Mouse (Mus musculus): ENCODE data around the gene Zfp445. TPM values are rescaled to one million over a fixed set of nuclear protein-coding genes. Genes with fewer than 3 reads are reported as not detected.
A peak's percentile ranks its signal among the peaks of the same experiment; 100 is the strongest.
"Not testable (repeated sequence)": the region's sequence is repeated elsewhere in the genome, so short reads cannot be mapped to it uniquely, and the experiment has no call there.

The Zfp445 gene
- polyA plus RNA-seq, 1 experiment from 2014 or later, result 66.1 TPM

DNA sequence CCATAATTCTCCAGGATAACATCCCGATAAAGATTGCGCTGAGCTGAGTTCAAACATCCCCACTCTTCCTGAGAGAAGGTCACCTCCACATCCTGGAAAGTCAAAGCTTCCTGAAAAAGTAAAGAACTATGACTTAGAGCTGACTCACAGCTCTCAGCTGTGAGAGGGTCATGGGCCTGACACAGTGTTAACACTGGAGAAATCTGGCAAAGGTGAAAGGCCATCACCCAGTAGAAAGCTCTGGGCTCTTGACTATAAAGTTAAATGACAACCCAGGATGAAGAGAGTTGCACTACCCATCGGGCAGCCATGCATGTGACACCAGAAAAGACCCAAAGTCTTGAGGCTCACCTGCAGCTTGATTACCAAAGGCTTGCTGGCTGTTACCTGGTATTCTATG, 9.1 kb downstream of the Zfp445 start:
- Histone ChIP-seq H3K36me3 (peaks cover 98% of the 10 kb centered on the region), H3K4me1 (replicated peaks) (no peaks in the 10 kb centered on the region), H3K4me3 (no peak overlapping the region), H3K9me3 (peaks cover 43% of the 10 kb centered on the region), H3K27ac (no peak overlapping the region), H3K27me3 (ENCODE audit: insufficient read depth, poor library complexity, severe bottlenecking) (no peaks in the 10 kb centered on the region)
- DNase-seq (ENCODE audit: low spot score), result no peak
- 95% methylated on average over 3 of the region's 3 CpGs for WGBS

DNA sequence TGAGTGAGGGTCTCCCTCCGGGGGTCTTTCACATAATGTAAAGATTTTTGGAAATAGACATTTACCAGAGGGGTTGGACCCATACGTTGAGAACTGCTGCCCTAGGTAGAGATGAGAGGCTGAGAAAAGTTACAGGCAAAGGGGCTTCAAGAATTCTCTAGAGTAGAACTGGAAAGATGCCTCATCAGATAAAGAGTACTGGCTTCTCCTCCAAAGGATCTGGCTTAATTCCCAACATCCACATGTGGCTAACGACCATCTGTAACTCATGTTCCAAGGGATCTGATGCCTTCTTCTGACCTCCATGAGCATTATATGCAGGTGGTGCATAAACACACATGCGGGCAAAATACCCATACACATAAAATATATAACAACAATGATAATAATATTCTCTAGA, 10.2 kb downstream of the Zfp445 start:
- H3K36me3 ChIP-seq, result peaks cover 98% of the 10 kb centered on the region
- WGBS, result 97% methylated on average over 4 of the region's 4 CpGs
- H3K4me1 ChIP-seq (replicated peaks), result no peaks in the 10 kb centered on the region
- H3K9me3 ChIP-seq, result peaks cover 32% of the 10 kb centered on the region
- no peaks in the 10 kb centered on the region for H3K27me3 ChIP-seq (ENCODE audit: insufficient read depth, poor library complexity, severe bottlenecking)
- no peak overlapping the region for H3K4me3 ChIP-seq
- no peak for DNase-seq (ENCODE audit: low spot score)
- no peak overlapping the region for H3K27ac ChIP-seq

DNA sequence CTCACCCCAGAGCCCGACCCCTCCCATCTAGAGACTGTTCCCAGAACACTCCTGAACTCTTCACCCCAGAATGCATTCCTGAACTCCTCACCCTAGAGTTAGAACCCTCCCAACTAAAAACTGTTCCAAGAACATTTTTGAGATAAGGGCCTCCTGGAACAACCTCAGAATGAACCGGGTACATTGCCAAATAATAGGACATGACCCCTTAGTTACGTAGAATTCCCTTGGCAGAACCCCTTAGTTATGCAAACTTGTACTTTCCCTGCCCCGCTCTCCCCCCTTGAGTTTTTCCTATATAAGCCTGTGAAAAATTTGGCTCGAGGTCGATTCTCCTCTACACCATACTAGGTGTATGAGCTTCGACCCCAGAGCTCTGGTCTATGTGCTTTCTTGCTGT, 10.7 kb downstream of the Zfp445 start:
- H3K27ac ChIP-seq; H3K27me3 ChIP-seq (ENCODE audit: insufficient read depth, poor library complexity, severe bottlenecking); DNase-seq (ENCODE audit: low spot score); H3K4me3 ChIP-seq; H3K4me1 ChIP-seq (replicated peaks): not testable (repeated sequence)
- Histone ChIP-seq H3K36me3 (peaks cover 98% of the 10 kb centered on the region), H3K9me3 (peaks cover 27% of the 10 kb centered on the region)
- 95% methylated on average over 3 of the region's 7 CpGs for WGBS

DNA sequence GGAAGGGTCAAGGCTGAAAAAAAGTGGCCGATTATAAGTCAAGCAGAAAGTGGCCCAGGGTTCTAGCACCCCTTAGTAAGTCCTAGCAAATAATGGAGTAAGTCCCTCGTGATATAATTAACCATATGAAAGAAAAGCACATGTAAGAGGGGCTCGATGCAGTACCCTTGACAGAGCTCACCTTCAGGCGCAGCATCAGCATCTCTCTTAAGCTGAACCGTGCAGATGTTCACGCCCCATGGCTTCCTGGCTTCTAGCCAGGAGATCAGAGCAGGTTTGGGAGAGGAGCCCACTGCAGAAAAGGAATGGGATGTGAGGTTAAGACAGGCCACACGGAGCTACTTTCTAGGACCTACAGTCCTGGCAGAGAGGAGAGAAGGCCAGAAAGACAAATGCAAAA, 11.3 kb downstream of the Zfp445 start:
- Histone ChIP-seq H3K9me3 (peaks cover 21% of the 10 kb centered on the region), H3K27me3 (ENCODE audit: insufficient read depth, poor library complexity, severe bottlenecking) (no peaks in the 10 kb centered on the region), H3K27ac (no peak overlapping the region), H3K4me3 (no peak overlapping the region), H3K36me3 (peaks cover 98% of the 10 kb centered on the region), H3K4me1 (replicated peaks) (no peaks in the 10 kb centered on the region)
- no peak for DNase-seq (ENCODE audit: low spot score)
- WGBS, result 97% methylated on average over 7 of the region's 7 CpGs

DNA sequence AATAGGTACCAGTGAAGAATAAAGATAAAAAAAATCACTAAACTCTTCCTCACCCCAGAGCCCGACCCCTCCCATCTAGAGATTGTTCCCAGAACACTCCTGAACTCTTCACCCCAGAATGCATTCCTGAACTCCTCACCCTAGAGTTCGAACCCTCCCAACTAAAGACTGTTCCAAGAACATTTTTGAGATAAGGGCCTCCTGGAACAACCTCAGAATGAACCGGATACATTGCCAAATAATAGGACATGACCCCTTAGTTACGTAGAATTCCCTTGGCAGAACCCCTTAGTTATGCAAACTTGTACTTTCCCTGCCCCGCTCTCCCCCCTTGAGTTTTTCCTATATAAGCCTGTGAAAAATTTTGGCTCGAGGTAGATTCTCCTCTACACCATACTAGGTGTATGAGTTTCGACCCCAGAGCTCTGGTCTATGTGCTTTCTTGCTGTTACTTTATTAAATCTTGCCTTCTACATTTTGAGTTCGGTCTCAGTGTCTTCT, 17.9 kb downstream of the Zfp445 start:
- WGBS, result 91% methylated on average over 8 of the region's 8 CpGs

DNA sequence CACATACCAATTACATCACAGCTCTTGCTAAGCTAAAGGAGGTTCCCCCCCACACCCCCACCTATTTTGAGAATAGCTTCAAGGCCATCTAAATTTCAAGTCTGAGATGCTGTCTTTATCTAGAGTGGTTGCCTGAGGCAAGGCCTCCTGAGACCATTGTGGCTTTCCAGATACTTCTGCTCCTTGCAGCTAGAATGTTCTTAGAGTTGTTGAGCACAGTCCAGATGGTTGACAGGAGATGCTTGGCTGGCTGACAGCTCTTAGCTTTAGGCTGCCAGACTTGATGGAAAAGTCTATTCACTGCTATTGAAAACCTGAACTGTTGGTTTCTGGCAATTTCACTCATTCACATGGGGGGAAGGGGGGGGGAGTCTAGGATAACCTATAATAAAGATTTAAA, 19.6 kb downstream of the Zfp445 start:
- Histone ChIP-seq H3K27ac (no peak overlapping the region), H3K36me3 (peaks cover 30% of the 10 kb centered on the region), H3K4me1 (replicated peaks) (no peaks in the 10 kb centered on the region), H3K9me3 (peaks cover 5% of the 10 kb centered on the region; the same call in 1 of the 2 replicates), H3K4me3 (no peak overlapping the region), H3K27me3 (ENCODE audit: insufficient read depth, poor library complexity, severe bottlenecking) (no peaks in the 10 kb centered on the region)
- DNase-seq (ENCODE audit: low spot score), result no peak

More for the DNA sequence above, 17.9 kb downstream of the Zfp445 start:
- H3K4me1 ChIP-seq (replicated peaks); H3K9me3 ChIP-seq; H3K27me3 ChIP-seq (ENCODE audit: insufficient read depth, poor library complexity, severe bottlenecking); H3K27ac ChIP-seq; H3K4me3 ChIP-seq; DNase-seq (ENCODE audit: low spot score): not testable (repeated sequence)
- H3K36me3 ChIP-seq, result peaks cover 47% of the 10 kb centered on the region

DNA sequence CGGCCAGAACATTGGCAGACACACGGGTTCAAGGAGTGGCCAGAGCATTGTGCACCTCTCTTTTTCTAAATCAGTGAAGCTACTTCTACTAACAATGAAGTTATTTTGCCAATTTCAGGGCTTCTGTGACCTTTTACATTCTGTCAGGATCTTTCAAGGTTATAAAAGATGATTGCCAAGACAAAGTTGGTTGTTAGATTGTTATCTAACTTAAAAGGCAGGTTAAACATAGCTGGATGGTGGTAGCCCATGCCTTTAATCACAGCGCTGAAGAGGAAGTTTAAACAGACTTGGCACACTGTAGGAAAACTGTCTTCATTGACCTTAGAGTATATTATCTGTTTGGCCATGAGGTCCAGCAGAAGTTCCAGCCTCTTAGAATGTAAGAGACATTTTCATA, 20.2 kb downstream of the Zfp445 start:
- WGBS, result 83% methylated on average over 3 of the region's 3 CpGs
- Histone ChIP-seq H3K4me1 (replicated peaks) (no peaks in the 10 kb centered on the region), H3K4me3 (no peak overlapping the region), H3K27me3 (ENCODE audit: insufficient read depth, poor library complexity, severe bottlenecking) (no peaks in the 10 kb centered on the region), H3K36me3 (peaks cover 24% of the 10 kb centered on the region), H3K27ac (no peak overlapping the region), H3K9me3 (peaks cover 5% of the 10 kb centered on the region; the same call in 1 of the 2 replicates)
- DNase-seq (ENCODE audit: low spot score), result no peak

DNA sequence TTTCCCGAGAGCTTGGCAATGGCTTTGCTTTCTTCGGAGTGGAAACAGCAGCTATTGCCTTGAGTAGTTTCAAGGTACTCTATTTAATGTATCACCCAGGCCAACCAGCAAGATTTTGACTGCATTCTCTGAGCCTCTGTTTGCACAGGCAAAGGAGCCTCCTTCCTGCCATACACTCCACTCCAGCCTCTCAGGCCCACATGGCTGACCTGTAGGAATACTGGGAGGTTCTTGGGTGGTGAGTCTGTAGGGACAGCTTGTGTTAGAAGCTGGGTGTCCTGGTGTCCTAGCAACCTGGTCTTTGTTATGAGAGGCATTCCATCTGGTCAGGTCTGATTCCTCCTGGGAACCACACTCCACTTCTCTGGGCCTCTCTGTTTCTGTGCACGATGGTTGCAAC, 22.0 kb downstream of the Zfp445 start, which contains the start of gene Gm35549:
Gm35549 (minus strand) TSS at position 276 of the 400 bp plus-strand sequence.
- Histone ChIP-seq H3K27me3 (ENCODE audit: insufficient read depth, poor library complexity, severe bottlenecking) (no peaks in the 10 kb centered on the region), H3K27ac (no peak within 1 kb of the TSS), H3K9me3 (peaks cover 5% of the 10 kb centered on the region; the same call in 1 of the 2 replicates), H3K36me3 (peaks cover 6% of the 10 kb centered on the region), H3K4me1 (replicated peaks) (no peaks in the 10 kb centered on the region), H3K4me3 (no peak within 1 kb of the TSS)
- DNase-seq (ENCODE audit: low spot score), result no peak
- 87% methylated on average over 3 of the region's 3 CpGs for WGBS

DNA sequence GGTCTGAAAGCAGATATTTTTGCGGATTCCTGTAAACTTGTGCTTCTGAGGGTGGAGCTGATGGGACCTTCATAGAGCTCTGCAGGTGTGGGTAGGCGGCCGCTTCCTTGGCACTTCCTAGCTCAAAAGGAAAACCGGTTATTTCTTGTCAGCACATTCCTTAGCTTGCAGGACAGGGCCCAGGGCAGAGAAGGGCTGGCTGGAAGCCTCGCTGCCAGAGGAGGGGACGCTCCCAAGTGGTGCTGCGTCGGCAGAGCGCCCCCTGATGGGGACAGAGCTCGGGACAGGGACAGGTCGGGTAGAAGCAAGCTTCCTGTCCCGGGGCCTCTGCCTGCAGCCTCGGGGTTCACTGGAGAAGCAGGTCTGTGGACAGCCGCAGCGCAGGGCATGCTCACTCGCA, 28.1 kb downstream of the Zfp445 start:
- no peaks in the 10 kb centered on the region for H3K27me3 ChIP-seq (ENCODE audit: insufficient read depth, poor library complexity, severe bottlenecking)
- H3K36me3 ChIP-seq, result peaks cover 17% of the 10 kb centered on the region
- peak; percentile 42 for DNase-seq (ENCODE audit: low spot score)
- WGBS, result 26% methylated on average over 16 of the region's 16 CpGs
- no peaks in the 10 kb centered on the region for H3K9me3 ChIP-seq
- no peaks in the 10 kb centered on the region for H3K4me1 ChIP-seq (replicated peaks)
- no peak overlapping the region for H3K4me3 ChIP-seq
- H3K27ac ChIP-seq, result no peak overlapping the region

DNA sequence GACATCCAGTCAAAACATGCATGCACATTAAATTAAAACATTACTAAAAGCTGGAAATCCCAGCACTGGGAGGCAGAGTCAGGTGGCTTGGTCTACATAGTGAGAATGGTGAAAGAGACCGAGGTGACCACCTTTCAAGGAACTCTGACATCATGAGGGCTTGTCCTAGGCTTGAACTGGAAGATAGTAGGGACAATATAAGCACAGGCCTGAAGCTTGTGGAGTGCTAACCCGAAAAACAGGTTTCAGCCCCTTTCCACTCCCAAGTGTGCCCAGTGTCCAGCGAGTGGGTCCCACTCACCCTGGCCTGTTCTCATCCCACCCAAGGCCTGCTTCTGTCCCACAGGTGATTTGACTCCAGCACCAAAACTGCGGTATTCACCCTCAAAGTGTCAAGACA, 28.6 kb downstream of the Zfp445 start:
- no peak overlapping the region for H3K27ac ChIP-seq
- H3K36me3 ChIP-seq, result peaks cover 17% of the 10 kb centered on the region
- no peaks in the 10 kb centered on the region for H3K27me3 ChIP-seq (ENCODE audit: insufficient read depth, poor library complexity, severe bottlenecking)
- WGBS, result 88% methylated on average over 4 of the region's 4 CpGs
- no peak for DNase-seq (ENCODE audit: low spot score)
- H3K9me3 ChIP-seq, result no peaks in the 10 kb centered on the region
- H3K4me3 ChIP-seq, result no peak overlapping the region
- H3K4me1 ChIP-seq (replicated peaks), result no peaks in the 10 kb centered on the region

DNA sequence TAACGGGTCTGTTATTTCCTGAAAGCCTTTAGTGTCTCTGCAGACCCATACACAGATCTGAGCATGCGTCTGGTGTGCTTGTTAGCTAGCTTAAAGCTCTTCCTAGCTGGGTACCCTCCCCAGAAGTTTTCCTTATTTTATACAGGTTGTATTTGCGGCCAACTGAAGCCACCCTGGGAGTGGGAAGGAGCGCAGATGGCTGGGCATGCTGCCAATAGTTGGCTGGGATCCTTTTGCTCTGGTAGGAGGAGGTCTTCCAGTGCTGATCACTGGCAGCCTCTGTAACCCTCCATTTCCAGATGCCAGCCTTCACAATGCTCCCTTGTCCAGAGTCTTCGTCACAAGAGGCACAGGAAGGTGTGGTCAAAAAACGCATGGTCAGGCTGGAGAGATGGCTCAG, 29.0 kb downstream of the Zfp445 start:
- Histone ChIP-seq H3K36me3 (peaks cover 17% of the 10 kb centered on the region), H3K9me3 (no peaks in the 10 kb centered on the region), H3K27me3 (ENCODE audit: insufficient read depth, poor library complexity, severe bottlenecking) (no peaks in the 10 kb centered on the region), H3K4me1 (replicated peaks) (no peaks in the 10 kb centered on the region), H3K27ac (no peak overlapping the region), H3K4me3 (no peak overlapping the region)
- DNase-seq (ENCODE audit: low spot score), result no peak
- WGBS, result 84% methylated on average over 6 of the region's 6 CpGs

DNA sequence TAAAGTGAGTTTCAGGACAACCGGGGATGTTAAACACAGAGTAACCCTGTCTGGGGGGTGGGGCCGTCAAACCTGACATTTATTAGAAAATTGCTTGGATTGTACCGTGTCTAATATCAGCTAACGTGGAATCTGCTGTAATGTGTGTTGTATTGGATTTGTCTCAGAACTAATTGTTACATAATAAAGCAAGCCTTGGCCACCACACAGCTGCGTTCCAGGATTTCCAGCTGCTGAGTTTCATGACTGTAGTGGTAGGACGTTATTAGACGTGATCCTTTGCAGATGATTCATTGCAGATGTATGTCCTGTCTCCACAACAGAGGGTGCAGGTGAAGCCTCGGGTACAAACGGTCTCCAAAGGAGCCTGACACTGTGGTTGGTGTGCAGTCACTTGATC, 29.7 kb downstream of the Zfp445 start:
- no peak overlapping the region for H3K27ac ChIP-seq
- DNase-seq (ENCODE audit: low spot score), result no peak
- no peak overlapping the region for H3K4me3 ChIP-seq
- no peaks in the 10 kb centered on the region for H3K4me1 ChIP-seq (replicated peaks)
- 87% methylated on average over 9 of the region's 9 CpGs for WGBS
- H3K36me3 ChIP-seq, result peaks cover 17% of the 10 kb centered on the region
- H3K27me3 ChIP-seq (ENCODE audit: insufficient read depth, poor library complexity, severe bottlenecking), result no peaks in the 10 kb centered on the region
- H3K9me3 ChIP-seq, result no peaks in the 10 kb centered on the region

DNA sequence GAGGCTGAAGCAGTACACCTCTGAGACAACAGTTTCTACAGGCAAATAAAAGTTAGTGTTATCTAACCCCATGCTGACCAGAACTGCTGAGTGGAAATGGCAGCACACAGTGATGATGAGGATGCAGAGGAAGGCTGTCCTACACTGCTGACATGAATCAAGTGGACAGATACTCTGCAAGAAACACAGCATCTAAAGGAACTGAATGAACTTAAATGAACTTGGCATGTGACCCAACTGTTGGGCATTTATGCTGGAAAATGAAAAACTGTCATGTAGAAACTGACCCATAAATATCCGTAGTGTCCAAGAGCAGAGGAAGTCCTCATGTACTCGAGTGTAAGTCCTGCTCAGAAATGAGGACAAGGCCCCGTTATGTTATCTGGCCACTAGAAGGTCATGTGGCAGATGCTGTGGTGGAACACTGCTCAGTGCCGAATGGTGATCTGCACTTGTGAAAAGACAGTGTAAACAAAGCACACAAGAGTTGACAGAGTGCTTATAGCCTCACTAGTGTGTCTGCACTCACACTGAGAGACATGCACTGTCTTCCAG, 35.9 kb downstream of the Zfp445 start:
- DNase-seq (ENCODE audit: low spot score), result no peak
- Histone ChIP-seq H3K4me1 (replicated peaks) (no peaks in the 10 kb centered on the region), H3K27ac (no peak overlapping the region), H3K4me3 (no peak overlapping the region), H3K9me3 (no peaks in the 10 kb centered on the region), H3K36me3 (peaks cover 38% of the 10 kb centered on the region), H3K27me3 (ENCODE audit: insufficient read depth, poor library complexity, severe bottlenecking) (no peaks in the 10 kb centered on the region)
- 86% methylated on average over 4 of the region's 4 CpGs for WGBS

DNA sequence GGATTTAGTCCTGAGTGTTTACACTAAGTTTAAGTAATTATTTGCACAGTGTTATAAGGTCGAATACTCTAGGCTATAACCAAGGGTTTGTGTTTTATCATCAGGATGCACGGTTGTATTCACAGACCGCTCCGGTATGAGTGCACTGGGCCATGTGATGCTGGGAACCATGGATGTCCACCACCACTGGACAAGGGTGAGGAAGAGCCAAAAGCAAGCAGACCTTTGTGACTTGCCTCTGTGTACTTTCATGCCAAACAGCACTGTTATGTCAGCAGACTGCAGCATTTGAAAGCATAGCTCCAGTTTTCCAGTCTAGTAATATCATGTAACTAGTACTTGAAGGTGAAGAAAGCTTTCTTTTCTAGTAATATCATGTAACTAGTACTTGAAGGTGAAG, 39.1 kb downstream of the Zfp445 start:
- no peaks in the 10 kb centered on the region for H3K4me1 ChIP-seq (replicated peaks)
- no peak overlapping the region for H3K4me3 ChIP-seq
- 97% methylated on average over 4 of the region's 4 CpGs for WGBS
- peaks cover 41% of the 10 kb centered on the region for H3K36me3 ChIP-seq
- DNase-seq (ENCODE audit: low spot score), result no peak
- H3K27me3 ChIP-seq (ENCODE audit: insufficient read depth, poor library complexity, severe bottlenecking), result no peaks in the 10 kb centered on the region
- no peaks in the 10 kb centered on the region for H3K9me3 ChIP-seq
- H3K27ac ChIP-seq, result no peak overlapping the region

Measured in hindbrain, embryonic 10.5 days (tissue).